Comparison of ENCODE assay signal across 23 mouse cellular contexts in genomic region chr3:37727392-37727791, GRCm38 (mm10). TPM values are rescaled to one million over a fixed set of nuclear protein-coding genes. Genes with fewer than 3 reads are reported as not detected.
"Had no signal": no experiment of that assay in that cellular context is flagged by ENCODE, and none has a peak within 500 bp of the region (broad histone marks: within the 10 kb centered on the region; RNA-seq: fewer than 3 reads in every experiment).

No protein-coding gene starts in this region.

- H3K27me3 ChIP-seq: forebrain, embryonic 15.5 days; hindbrain, embryonic 15.5 days; kidney, embryonic 15.5 days; limb, embryonic 13.5 days; limb, embryonic 15.5 days had no signal

- H3K4me3 ChIP-seq: forebrain, embryonic 15.5 days; heart, embryonic 13.5 days; heart, embryonic 15.5 days; hindbrain, embryonic 13.5 days; hindbrain, embryonic 15.5 days; kidney, embryonic 15.5 days; limb, embryonic 13.5 days; limb, embryonic 15.5 days; liver, embryonic 12.5 days had no signal

- H3K9me3 ChIP-seq: forebrain, embryonic 15.5 days; heart, embryonic 13.5 days; heart, embryonic 15.5 days; hindbrain, embryonic 13.5 days; hindbrain, embryonic 15.5 days; kidney, embryonic 15.5 days; limb, embryonic 13.5 days; limb, embryonic 15.5 days; liver, embryonic 12.5 days had no signal

- H3K9ac ChIP-seq: forebrain, embryonic 15.5 days; forebrain, postnatal 0 days; heart, embryonic 13.5 days; heart, embryonic 15.5 days; hindbrain, embryonic 13.5 days; hindbrain, embryonic 15.5 days; kidney, embryonic 15.5 days; limb, embryonic 13.5 days; limb, embryonic 15.5 days; liver, embryonic 12.5 days; liver, embryonic 14.5 days had no signal

- H3K27ac ChIP-seq: forebrain, embryonic 15.5 days; heart, embryonic 13.5 days; heart, embryonic 15.5 days; hindbrain, embryonic 13.5 days; hindbrain, embryonic 15.5 days; hindbrain, postnatal 0 days; kidney, postnatal 0 days; limb, embryonic 13.5 days; limb, embryonic 15.5 days; liver, embryonic 12.5 days; liver, embryonic 14.5 days had no signal

- H3K36me3 ChIP-seq: forebrain, embryonic 15.5 days; heart, embryonic 13.5 days; heart, embryonic 15.5 days; hindbrain, embryonic 13.5 days; hindbrain, embryonic 15.5 days; kidney, embryonic 15.5 days; limb, embryonic 13.5 days; limb, embryonic 15.5 days; liver, embryonic 12.5 days had no signal

- ATAC-seq: forebrain, embryonic 15.5 days; forebrain, postnatal 0 days; hindbrain, postnatal 0 days; intestine, embryonic 16.5 days had no signal

- DNase-seq: forebrain, postnatal 0 days; gastrocnemius, postnatal 10 days; gastrocnemius, postnatal 25 days; kidney, adult 11 months; kidney, postnatal 14 days; layer of hippocampus, adult 9-11 months; layer of hippocampus, postnatal 36 days; left cerebral cortex, postnatal 4 days had no signal

- H3K4me2 ChIP-seq: forebrain, embryonic 15.5 days; heart, embryonic 11.5 days; heart, embryonic 13.5 days; heart, embryonic 15.5 days; hindbrain, embryonic 13.5 days; hindbrain, embryonic 15.5 days; kidney, embryonic 15.5 days; limb, embryonic 13.5 days; limb, embryonic 15.5 days; liver, embryonic 12.5 days had no signal

RNA-seq across cellular contexts. Expression of gene Gm5148, which starts 3.1 kb away (rescaled TPM):
- total RNA-seq: heart, adult 8-10 months had no signal
